Mouse (Mus musculus): ENCODE data around the gene Scp2.

DNA sequence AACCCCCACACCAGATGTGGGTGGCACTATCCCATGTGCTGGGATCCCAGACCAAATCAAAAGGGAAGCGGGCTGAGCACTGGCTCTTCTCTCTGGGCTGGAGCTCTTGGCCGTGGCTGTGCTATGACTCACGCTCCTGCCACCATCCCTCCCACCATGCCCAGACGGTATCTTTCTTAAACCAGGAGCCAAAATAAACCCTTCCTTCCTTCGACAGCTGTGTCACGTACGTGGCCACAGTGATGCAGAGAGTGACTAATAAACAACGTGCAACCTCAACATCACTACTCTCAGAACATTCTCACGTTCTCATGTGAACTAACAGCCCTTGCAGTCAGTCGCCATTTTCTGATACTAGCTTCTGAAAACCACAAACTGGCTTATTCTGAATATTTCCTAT, 86.6 kb downstream of the Scp2 start:
- TF ChIP-seq POLR2A (IDR thresholded peaks at IDR 0.05; ENCODE audit: insufficient read depth, low read depth, low read length) (0 out of 2 replicates have a peak, but pooled peaks have one; percentile 12), CTCF (IDR thresholded peaks at IDR 0.05) (no peak)

All from heart, adult 2 months (tissue).